Mouse (Mus musculus): ENCODE data around the gene Wdr83os. TPM values are rescaled to one million over a fixed set of nuclear protein-coding genes. Genes with fewer than 3 reads are reported as not detected.
A peak's percentile ranks its signal among the peaks of the same experiment; 100 is the strongest.

Wdr83os gene
- polyA plus RNA-seq, 1 experiment = 79.1 TPM

- TF ChIP-seq CTCF (IDR thresholded peaks at IDR 0.05; ENCODE audit: extremely low read depth, insufficient read length, insufficient replicate concordance, low read depth, low read length) = no peak
- TF ChIP-seq POLR2A (IDR thresholded peaks at IDR 0.05; ENCODE audit: low read depth, low read length) = no peak
- H3K4me1 ChIP-seq (ENCODE audit: control insufficient read depth, insufficient read depth, insufficient read length, low read length) = peaks cover 10% of the 10 kb centered on the region
- no peaks in the 10 kb centered on the region for H3K27me3 ChIP-seq (ENCODE audit: control insufficient read depth, insufficient read depth, low read length)
- peaks cover 16% of the 10 kb centered on the region for H3K36me3 ChIP-seq (ENCODE audit: control insufficient read depth, insufficient read depth, low read length)
- under 1% methylated on average over 53 of the region's 53 CpGs for WGBS
- peak within 1 kb of the TSS; percentile 97 for H3K4me3 ChIP-seq (ENCODE audit: low read depth, low read length)
- peak within 1 kb of the TSS; percentile 8; the same call in 1 of the 2 replicates for H3K27ac ChIP-seq (ENCODE audit: insufficient read depth, low read depth, low read length)
These were observed 20.5 kb upstream of the Wdr83os start, which contains the start of gene Fbxw9 for GRCm38 (mm10) chr8:85059879-85060616. Fbxw9 (plus strand) TSS chr8:85060055.

GRCm38 (mm10) chr8:85062603-85063002 lies 17.9 kb upstream of the Wdr83os start:
- Histone ChIP-seq H3K4me1 (ENCODE audit: control insufficient read depth, insufficient read depth, insufficient read length, low read length) (peaks cover 13% of the 10 kb centered on the region), H3K27me3 (ENCODE audit: control insufficient read depth, insufficient read depth, low read length) (no peaks in the 10 kb centered on the region), H3K36me3 (ENCODE audit: control insufficient read depth, insufficient read depth, low read length) (0 out of 2 replicates have a peak, but pooled peaks cover 3% of the 10 kb centered on the region), H3K27ac (ENCODE audit: insufficient read depth, low read depth, low read length) (no peak overlapping the region), H3K4me3 (ENCODE audit: low read depth, low read length) (no peak overlapping the region)
- TF ChIP-seq POLR2A (IDR thresholded peaks at IDR 0.05; ENCODE audit: low read depth, low read length) (no peak), CTCF (IDR thresholded peaks at IDR 0.05; ENCODE audit: extremely low read depth, insufficient read length, insufficient replicate concordance, low read depth, low read length) (no peak)
- 95% methylated on average over 4 of the region's 4 CpGs for WGBS

GRCm38 (mm10) chr8:85065213-85065612 lies 15.3 kb upstream of the Wdr83os start:
- 18% methylated on average over 2 of the region's 2 CpGs for WGBS
- H3K4me3 ChIP-seq (ENCODE audit: low read depth, low read length) = no peak overlapping the region
- TF ChIP-seq CTCF (IDR thresholded peaks at IDR 0.05; ENCODE audit: extremely low read depth, insufficient read length, insufficient replicate concordance, low read depth, low read length) (no peak), POLR2A (IDR thresholded peaks at IDR 0.05; ENCODE audit: low read depth, low read length) (no peak)
- H3K27ac ChIP-seq (ENCODE audit: insufficient read depth, low read depth, low read length) = no peak overlapping the region
- peaks cover 3% of the 10 kb centered on the region; the same call in 1 of the 2 replicates for H3K36me3 ChIP-seq (ENCODE audit: control insufficient read depth, insufficient read depth, low read length)
- peaks cover 13% of the 10 kb centered on the region for H3K4me1 ChIP-seq (ENCODE audit: control insufficient read depth, insufficient read depth, insufficient read length, low read length)
- H3K27me3 ChIP-seq (ENCODE audit: control insufficient read depth, insufficient read depth, low read length) = no peaks in the 10 kb centered on the region

- TF ChIP-seq CTCF (IDR thresholded peaks at IDR 0.05; ENCODE audit: extremely low read depth, insufficient read length, insufficient replicate concordance, low read depth, low read length) (no peak), POLR2A (IDR thresholded peaks at IDR 0.05; ENCODE audit: low read depth, low read length) (no peak)
- WGBS = 93% methylated on average over 2 of the region's 2 CpGs
- Histone ChIP-seq H3K27ac (ENCODE audit: insufficient read depth, low read depth, low read length) (no peak overlapping the region), H3K36me3 (ENCODE audit: control insufficient read depth, insufficient read depth, low read length) (peaks cover 3% of the 10 kb centered on the region; the same call in 1 of the 2 replicates), H3K4me1 (ENCODE audit: control insufficient read depth, insufficient read depth, insufficient read length, low read length) (peaks cover 14% of the 10 kb centered on the region; the same call in 1 of the 2 replicates), H3K27me3 (ENCODE audit: control insufficient read depth, insufficient read depth, low read length) (no peaks in the 10 kb centered on the region), H3K4me3 (ENCODE audit: low read depth, low read length) (no peak overlapping the region)
These were observed 13.4 kb upstream of the Wdr83os start for GRCm38 (mm10) chr8:85067155-85067554.

GRCm38 (mm10) chr8:85067982-85068381 lies 12.6 kb upstream of the Wdr83os start, which contains the start of gene Gm5741:
Gm5741 (minus strand) TSS chr8:85067982.
- H3K27me3 ChIP-seq (ENCODE audit: control insufficient read depth, insufficient read depth, low read length) = no peaks in the 10 kb centered on the region
- H3K4me1 ChIP-seq (ENCODE audit: control insufficient read depth, insufficient read depth, insufficient read length, low read length) = peaks cover 18% of the 10 kb centered on the region; the same call in 1 of the 2 replicates
- H3K36me3 ChIP-seq (ENCODE audit: control insufficient read depth, insufficient read depth, low read length) = peaks cover 3% of the 10 kb centered on the region; the same call in 1 of the 2 replicates
- no peak within 1 kb of the TSS for H3K4me3 ChIP-seq (ENCODE audit: low read depth, low read length)
- H3K27ac ChIP-seq (ENCODE audit: insufficient read depth, low read depth, low read length) = no peak within 1 kb of the TSS
- TF ChIP-seq POLR2A (IDR thresholded peaks at IDR 0.05; ENCODE audit: low read depth, low read length) (no peak), CTCF (IDR thresholded peaks at IDR 0.05; ENCODE audit: extremely low read depth, insufficient read length, insufficient replicate concordance, low read depth, low read length) (no peak)

GRCm38 (mm10) chr8:85071041-85071440 lies 9.5 kb upstream of the Wdr83os start:
- H3K36me3 ChIP-seq (ENCODE audit: control insufficient read depth, insufficient read depth, low read length) = peaks cover 24% of the 10 kb centered on the region
- WGBS = 57% methylated on average over 5 of the region's 5 CpGs
- peak overlapping the region; percentile 93 for H3K27ac ChIP-seq (ENCODE audit: insufficient read depth, low read depth, low read length)
- peaks cover 12% of the 10 kb centered on the region; the same call in 1 of the 2 replicates for H3K4me1 ChIP-seq (ENCODE audit: control insufficient read depth, insufficient read depth, insufficient read length, low read length)
- no peaks in the 10 kb centered on the region for H3K27me3 ChIP-seq (ENCODE audit: control insufficient read depth, insufficient read depth, low read length)
- H3K4me3 ChIP-seq (ENCODE audit: low read depth, low read length) = no peak overlapping the region
- no peak for TF ChIP-seq CTCF (IDR thresholded peaks at IDR 0.05; ENCODE audit: extremely low read depth, insufficient read length, insufficient replicate concordance, low read depth, low read length)
- no peak for TF ChIP-seq POLR2A (IDR thresholded peaks at IDR 0.05; ENCODE audit: low read depth, low read length)

Data from small intestine, adult 2 months (tissue).